Mouse (Mus musculus) layer of hippocampus, postnatal 25 days (tissue): ENCODE results near the gene Calm1. TPM values are rescaled to one million over a fixed set of nuclear protein-coding genes. Genes with fewer than 3 reads are reported as not detected.

Experiments
- total RNA-seq, 2 experiments: library from RNA; stranded (reverse); gene quantifications; 2 replicates each; pipeline ENCODE4 v1.2.3; 2021

Calm1 gene
- total RNA-seq, 2 experiments from 2014 or later = 1,915 to 2,063 TPM

Other genes starting within 250 kb of the Calm1 start
- gene Kcnk13, start 234.9 kb upstream of the Calm1 start, total RNA-seq = 1 to 10 TPM; 6.8 to 6.9 TPM
- gene Psmc1, start 89.3 kb upstream of the Calm1 start, total RNA-seq = 100 to 1,000 TPM; 171 to 205 TPM
- 10 to 100 TPM; 19.4 to 21.7 TPM for gene Nrde2, start 39.8 kb upstream of the Calm1 start, total RNA-seq